Mouse (Mus musculus) right cerebral cortex, postnatal 10 days (tissue): ENCODE data around the gene Mpg.

Experiments used
- DNase-seq, 2 experiments: peaks; one replicate each; pipeline ENCODE4 v3.0.0; 2021; ENCODE audit warnings: low spot score in 2 of 2

The Mpg gene

GRCm38 (mm10) chr11:32230220-32230619 lies 3.9 kb downstream of the Mpg start:
- peak in 1 of 2 experiments; percentile 63 for DNase-seq

GRCm38 (mm10) chr11:32231125-32231524 lies 4.8 kb downstream of the Mpg start:
- DNase-seq, result peak in 1 of 2 experiments; percentile 43

GRCm38 (mm10) chr11:32232848-32233247 lies 6.5 kb downstream of the Mpg start:
- DNase-seq, result peak in 1 of 2 experiments; percentile 35

GRCm38 (mm10) chr11:32233895-32234294 lies 7.6 kb downstream of the Mpg start:
- peak; percentile 75 to 78 for DNase-seq

- DNase-seq, result peak in 1 of 2 experiments; percentile 37
Measured at GRCm38 (mm10) chr11:32234816-32235485, 8.6 kb downstream of the Mpg start.

GRCm38 (mm10) chr11:32235646-32236045 lies 9.3 kb downstream of the Mpg start:
- peak; percentile 90 to 91 for DNase-seq

GRCm38 (mm10) chr11:32236132-32236531 lies 9.8 kb downstream of the Mpg start:
- DNase-seq, result peak in 1 of 2 experiments; percentile 45

- peak in 1 of 2 experiments; percentile 75 for DNase-seq
Measured at GRCm38 (mm10) chr11:32236712-32237410, 10.6 kb downstream of the Mpg start.

GRCm38 (mm10) chr11:32237411-32237795 lies 11.1 kb downstream of the Mpg start:
- peak in 1 of 2 experiments; percentile 29 for DNase-seq

GRCm38 (mm10) chr11:32238093-32238860 lies 12.0 kb downstream of the Mpg start:
- peak in 1 of 2 experiments; percentile 74 for DNase-seq

GRCm38 (mm10) chr11:32241391-32241790 lies 15.1 kb downstream of the Mpg start:
- DNase-seq, result no peak

- DNase-seq, result no peak
Measured at GRCm38 (mm10) chr11:32242209-32242608, 15.9 kb downstream of the Mpg start.

- DNase-seq, result peak in 1 of 2 experiments; percentile 71
Measured at GRCm38 (mm10) chr11:32243205-32243955, 17.1 kb downstream of the Mpg start.

- DNase-seq, result no peak
Measured at GRCm38 (mm10) chr11:32244064-32244463, 17.8 kb downstream of the Mpg start.

- DNase-seq, result no peak
Measured at GRCm38 (mm10) chr11:32244617-32245016, 18.3 kb downstream of the Mpg start.

- no peak for DNase-seq
Measured at GRCm38 (mm10) chr11:32245614-32246013, 19.3 kb downstream of the Mpg start.

GRCm38 (mm10) chr11:32247068-32247467 lies 20.8 kb downstream of the Mpg start:
- DNase-seq, result no peak

GRCm38 (mm10) chr11:32248350-32248749 lies 22.0 kb downstream of the Mpg start:
- no peak for DNase-seq

GRCm38 (mm10) chr11:32250880-32251763 lies 24.8 kb downstream of the Mpg start:
- DNase-seq, result no peak

- no peak for DNase-seq
Measured at GRCm38 (mm10) chr11:32253121-32253520, 26.8 kb downstream of the Mpg start.

GRCm38 (mm10) chr11:32256146-32256545 lies 29.8 kb downstream of the Mpg start:
- no peak for DNase-seq
